Mouse (Mus musculus): Measurements from ENCODE around the gene Xcl1.

The Xcl1 gene

GRCm38 (mm10) chr1:164935477-164936044 lies at the start of gene Xcl1:
Gene Xcl1 (minus strand): TSS chr1:164935527.
- no peak for DNase-seq

GRCm38 (mm10) chr1:164984681-164985080 lies 49.4 kb upstream of the Xcl1 start:
- DNase-seq = peak; percentile 19

- DNase-seq = no peak
Observed at GRCm38 (mm10) chr1:164977351-164977750, 42.0 kb upstream of the Xcl1 start.

- no peak for DNase-seq
Observed at GRCm38 (mm10) chr1:164975729-164976128, 40.4 kb upstream of the Xcl1 start.

- no peak for DNase-seq
Observed at GRCm38 (mm10) chr1:164975276-164975675, 39.9 kb upstream of the Xcl1 start.

- DNase-seq = no peak
Observed at GRCm38 (mm10) chr1:164973790-164974189, 38.5 kb upstream of the Xcl1 start.

GRCm38 (mm10) chr1:164973341-164973740 lies 38.0 kb upstream of the Xcl1 start:
- DNase-seq = no peak

GRCm38 (mm10) chr1:164972744-164973143 lies 37.4 kb upstream of the Xcl1 start:
- DNase-seq = no peak

- DNase-seq = no peak
Observed at GRCm38 (mm10) chr1:164966095-164966698, 30.9 kb upstream of the Xcl1 start.

GRCm38 (mm10) chr1:164960610-164961009 lies 25.3 kb upstream of the Xcl1 start:
- DNase-seq = no peak

- DNase-seq = no peak
Observed at GRCm38 (mm10) chr1:164959787-164960385, 24.6 kb upstream of the Xcl1 start.

- DNase-seq = no peak
Observed at GRCm38 (mm10) chr1:164959160-164959559, 23.8 kb upstream of the Xcl1 start.

- DNase-seq = no peak
Observed at GRCm38 (mm10) chr1:164957974-164958373, 22.6 kb upstream of the Xcl1 start.

GRCm38 (mm10) chr1:164956725-164957399 lies 21.5 kb upstream of the Xcl1 start:
- no peak for DNase-seq

GRCm38 (mm10) chr1:164955452-164956196 lies 20.3 kb upstream of the Xcl1 start:
- DNase-seq = no peak

- DNase-seq = no peak
Observed at GRCm38 (mm10) chr1:164953574-164953973, 18.2 kb upstream of the Xcl1 start.

- DNase-seq = no peak
Observed at GRCm38 (mm10) chr1:164936060-164936459, 733 bp upstream of the Xcl1 start.

- no peak for DNase-seq
Observed at GRCm38 (mm10) chr1:164933441-164934188, 1.7 kb downstream of the Xcl1 start.

GRCm38 (mm10) chr1:164931135-164931534 lies 4.2 kb downstream of the Xcl1 start:
- DNase-seq = no peak

- no peak for DNase-seq
Observed at GRCm38 (mm10) chr1:164930006-164930405, 5.3 kb downstream of the Xcl1 start.

- DNase-seq = peak; percentile 45
Observed at GRCm38 (mm10) chr1:164926534-164927160, 8.7 kb downstream of the Xcl1 start.

- DNase-seq = peak; percentile 63
Observed at GRCm38 (mm10) chr1:164905047-164905446, 30.3 kb downstream of the Xcl1 start.
